Mouse (Mus musculus) ovary, postnatal 36 days (tissue): Measurements from ENCODE around the gene Dis3l2.

ENCODE experiments used
- DNase-seq: peaks from one replicate; pipeline ENCODE4 v3.0.0; 2022; ENCODE audit warnings: low spot score, mixed read lengths

Dis3l2 gene

DNA sequence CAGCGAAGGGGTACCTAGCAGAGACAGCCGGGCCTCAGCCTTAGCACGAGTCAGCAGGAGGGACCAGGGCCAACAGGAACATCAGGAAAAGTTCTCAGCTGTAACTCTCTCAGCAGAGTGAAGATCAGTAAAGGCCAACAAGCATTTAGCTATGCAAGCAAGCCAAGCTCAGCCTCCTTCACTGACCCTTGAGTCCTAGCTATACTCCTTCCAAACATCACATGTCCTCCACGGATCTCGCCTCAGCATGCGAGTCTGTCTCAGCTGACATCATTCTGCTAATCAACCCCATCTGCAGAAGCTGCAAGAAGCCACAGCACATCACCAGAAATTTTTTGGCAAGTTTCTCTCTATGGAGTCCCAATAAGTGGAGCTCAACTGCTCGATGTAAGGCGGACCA lies 370.2 kb downstream of the Dis3l2 start:
- no peak for DNase-seq

DNA sequence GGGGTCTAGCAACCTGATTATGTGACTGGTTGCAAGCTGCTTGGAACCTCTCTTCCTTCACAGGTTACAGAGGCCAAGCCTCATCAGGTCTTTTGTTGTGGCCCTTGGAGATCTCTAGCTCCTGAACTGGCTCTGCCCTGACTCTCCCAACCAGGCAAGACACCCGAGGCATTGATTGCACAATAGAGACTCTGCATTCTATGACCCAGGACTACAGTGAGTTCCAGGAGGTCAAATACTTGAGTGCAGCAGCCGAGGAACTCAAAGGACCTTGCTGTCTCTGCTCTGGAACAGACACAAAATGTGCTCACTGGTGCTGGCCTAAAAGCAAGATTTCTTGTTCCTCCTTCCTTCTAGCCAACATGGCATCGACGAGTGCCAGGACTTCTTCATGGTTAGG lies 382.6 kb downstream of the Dis3l2 start:
- DNase-seq, result no peak

DNA sequence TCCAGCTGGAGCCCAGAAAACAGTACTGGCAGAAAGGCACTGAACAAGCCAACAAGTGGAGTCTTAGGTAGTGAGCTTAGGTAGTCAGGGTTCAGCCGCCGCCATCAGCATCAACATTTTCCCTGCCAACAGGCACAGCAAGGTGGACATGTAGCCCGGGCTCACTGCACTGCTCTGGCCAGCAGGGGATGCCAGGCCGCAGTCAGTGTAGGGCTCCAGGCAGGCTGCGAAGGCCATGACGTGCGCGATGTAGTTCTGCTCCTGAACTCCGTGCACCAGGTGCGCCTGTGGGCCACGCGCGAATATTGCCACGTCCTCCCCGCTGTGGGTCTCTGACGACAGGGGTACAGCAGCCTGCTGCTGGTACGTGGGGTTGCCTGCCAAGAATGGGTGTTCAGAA lies 383.4 kb downstream of the Dis3l2 start:
- DNase-seq, result no peak

DNA sequence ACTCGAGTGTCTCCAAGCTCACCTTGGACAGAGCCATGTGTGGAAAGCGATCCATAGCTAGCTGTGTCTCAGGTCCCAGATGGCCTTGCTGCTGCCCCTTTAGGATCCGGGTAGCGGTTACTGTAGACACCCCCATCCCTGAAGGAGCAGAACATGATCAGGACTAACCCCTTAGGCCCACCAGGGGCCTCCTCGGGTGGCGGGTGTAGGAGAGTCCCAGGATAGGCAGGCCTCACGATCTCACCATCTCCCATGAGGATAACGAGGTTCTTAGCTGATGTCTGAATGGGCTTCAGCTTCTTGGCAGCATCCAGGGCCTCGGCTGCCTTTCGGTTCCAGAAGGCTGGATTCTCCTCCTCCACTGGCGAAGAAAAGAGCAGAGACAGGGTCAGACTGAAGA lies 385.6 kb downstream of the Dis3l2 start:
- DNase-seq, result no peak

DNA sequence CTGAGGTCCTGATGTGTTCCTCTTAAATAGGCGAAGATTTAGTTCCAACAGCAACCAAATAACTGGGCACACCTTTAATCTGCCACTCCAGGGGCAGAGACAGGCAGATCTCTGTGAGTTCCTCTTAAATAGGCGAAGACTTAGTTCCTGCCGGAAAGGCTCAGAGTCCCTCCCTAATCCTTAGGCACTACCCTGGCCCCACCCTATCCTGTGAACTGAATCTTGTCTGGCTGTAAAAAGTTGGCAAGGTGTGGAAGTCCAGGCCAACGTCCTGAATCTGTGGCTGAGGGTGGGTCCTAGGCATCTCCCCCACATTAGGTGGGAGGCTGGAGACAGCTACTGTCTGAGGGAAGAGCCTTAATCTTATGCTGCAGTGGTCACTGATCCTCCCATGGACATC lies 386.2 kb downstream of the Dis3l2 start, which contains the start of gene Alppl2:
TSS of gene Alppl2 (minus strand) at position 101 of the 400 bp plus-strand sequence.
- DNase-seq, result no peak

DNA sequence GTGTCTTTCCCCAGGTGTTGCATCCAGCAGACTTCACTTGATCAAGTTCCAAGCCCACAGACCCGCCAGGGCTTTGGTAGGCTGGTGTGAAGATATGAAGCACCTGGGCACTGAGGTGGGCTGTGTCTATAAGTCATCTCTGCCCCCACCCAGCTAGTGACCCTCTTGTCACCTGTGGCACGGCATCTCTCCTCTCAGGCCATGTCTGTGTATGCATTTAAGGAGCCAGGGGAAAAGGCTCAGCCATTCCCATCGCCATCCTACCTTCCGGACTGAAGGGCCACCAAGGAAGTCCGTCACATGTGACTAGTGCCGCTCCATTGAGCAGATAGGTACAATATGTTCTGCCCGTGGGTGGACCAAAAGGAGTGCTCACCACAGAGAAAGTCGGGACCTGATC lies 392.0 kb downstream of the Dis3l2 start:
- no peak for DNase-seq

DNA sequence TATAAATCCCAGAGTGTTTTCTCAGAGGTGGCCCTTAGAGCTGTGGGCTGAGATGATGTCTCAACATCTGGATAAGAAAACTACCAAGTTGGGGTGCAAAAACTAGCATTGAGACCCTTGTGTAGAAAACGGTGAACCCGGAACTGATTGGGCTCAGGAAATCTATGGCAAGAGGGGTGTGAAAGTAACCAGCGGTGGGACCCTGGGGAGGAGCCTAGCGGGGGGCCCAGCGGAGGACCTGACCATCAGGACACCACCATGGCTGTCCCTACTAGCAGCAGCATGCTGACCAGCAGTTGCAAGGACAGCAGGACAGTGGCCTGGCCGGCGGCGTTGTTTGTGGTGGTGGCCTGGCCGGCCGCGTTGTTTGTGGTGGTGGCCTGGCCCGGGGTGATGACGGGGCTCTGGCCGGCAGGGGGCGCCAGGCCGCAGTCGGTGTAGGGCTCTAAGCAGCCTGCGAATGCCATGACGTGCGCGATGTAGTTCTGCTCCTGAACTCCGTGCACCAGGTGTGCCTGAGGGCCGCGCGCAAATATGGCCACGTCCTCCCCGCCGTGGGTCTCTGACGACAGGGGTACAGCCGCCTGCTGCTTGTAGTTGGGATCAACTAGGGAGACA lies 394.9 kb downstream of the Dis3l2 start:
- peak; percentile 65 for DNase-seq
